Mouse (Mus musculus): ENCODE measurements around the gene Bmper.

DNA sequence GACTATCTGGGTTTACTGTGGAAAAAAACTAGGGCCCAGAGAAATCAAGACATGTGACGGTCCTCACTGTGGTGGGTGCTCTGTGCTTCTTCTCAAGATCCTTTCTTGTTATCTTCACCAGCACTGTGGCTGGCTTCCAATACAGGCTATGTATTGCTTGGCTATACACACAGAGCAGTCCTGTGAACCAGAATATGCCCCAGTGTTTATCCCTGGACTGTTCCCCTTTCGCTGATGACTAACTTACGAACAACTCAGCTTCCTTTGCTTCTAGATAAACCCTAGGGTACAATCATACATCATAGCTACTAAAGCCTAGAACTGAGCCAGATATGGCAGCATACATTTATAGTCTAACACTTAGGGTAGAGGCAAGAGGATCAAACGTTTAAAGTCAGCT lies 35.7 kb upstream of the Bmper start:
- TF ChIP-seq CTCF (IDR thresholded peaks at IDR 0.05) (no peak), EP300 (IDR thresholded peaks at IDR 0.05) (no peak)

Measured in lung, postnatal 0 days (tissue).